Mouse (Mus musculus): ENCODE measurements around the gene Nek9. TPM values are rescaled to one million over a fixed set of nuclear protein-coding genes. Genes with fewer than 3 reads are reported as not detected.

Gene Nek9
- polyA plus RNA-seq, 1 experiment from 2014 or later: 4.5 TPM

DNA sequence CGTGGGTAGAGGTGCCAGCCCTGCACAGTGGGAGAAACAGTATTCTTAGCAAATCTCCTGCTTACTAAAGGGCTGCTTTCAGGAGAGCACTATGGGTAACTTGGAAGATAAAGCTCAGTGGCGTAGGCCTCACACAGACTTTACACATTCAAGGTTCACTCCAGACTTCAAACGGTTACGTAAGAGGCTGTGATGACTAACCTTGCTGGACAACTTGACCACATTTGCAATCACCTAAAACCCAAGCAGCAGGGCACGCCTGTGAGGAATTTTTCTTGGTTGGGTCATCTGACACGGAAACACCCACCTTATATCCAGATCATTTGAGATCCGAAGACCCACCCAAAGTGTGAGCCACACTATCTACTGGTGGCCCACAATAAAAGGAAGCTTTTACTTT lies 9.0 kb downstream of the Nek9 start:
- Histone ChIP-seq H3K4me1 (ENCODE audit: insufficient read depth) (no peaks in the 10 kb centered on the region; the same call in 1 of the 2 replicates), H3K4me3 (ENCODE audit: low read depth, low read length) (no peak overlapping the region), H3K27me3 (ENCODE audit: insufficient read depth, low read length) (no peaks in the 10 kb centered on the region), H3K9ac (replicated peaks) (no peak overlapping the region), H3K9me3 (ENCODE audit: low read length) (no peaks in the 10 kb centered on the region), H3K4me2 (ENCODE audit: low read depth, low read length) (no peak overlapping the region), H3K36me3 (replicated peaks; ENCODE audit: insufficient read depth, low read length) (peaks cover 77% of the 10 kb centered on the region), H3K27ac (ENCODE audit: low read depth) (0 out of 2 replicates have a peak overlapping the region, but pooled peaks have one; percentile 4)
- DNase-seq (no peak), ATAC-seq (peak; percentile 27; the same call in 1 of the 2 replicates)
- WGBS (ENCODE audit: insufficient replicate concordance): 69% methylated on average over 7 of the region's 7 CpGs
- no peak for TF ChIP-seq CTCF (IDR thresholded peaks at IDR 0.05; ENCODE audit: low read depth)
- TF ChIP-seq EP300 (IDR thresholded peaks at IDR 0.05; ENCODE audit: low read depth): no peak

DNA sequence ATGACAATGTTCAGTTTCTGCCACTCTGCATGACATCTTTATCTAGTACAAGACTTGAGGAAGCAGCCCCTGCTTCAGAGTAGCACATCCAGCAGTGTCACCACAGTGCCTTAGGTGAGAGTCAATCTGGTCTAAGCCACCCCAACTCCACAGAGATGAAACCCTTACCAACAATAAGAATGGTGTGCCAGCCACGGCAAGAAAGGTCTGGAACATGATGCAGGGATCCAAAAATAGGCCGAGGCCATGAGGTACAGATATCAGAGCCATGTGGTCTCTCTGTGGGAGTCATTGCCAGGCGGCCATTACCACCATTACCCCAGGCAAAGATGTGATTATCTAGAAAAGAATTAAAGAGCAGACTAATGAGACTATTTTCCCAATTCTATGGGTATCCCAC lies 30.5 kb downstream of the Nek9 start:
- H3K9ac ChIP-seq (replicated peaks): no peak overlapping the region
- 80% methylated on average over 3 of the region's 3 CpGs for WGBS (ENCODE audit: insufficient replicate concordance)
- no peak overlapping the region for H3K4me3 ChIP-seq (ENCODE audit: low read depth, low read length)
- H3K4me1 ChIP-seq (ENCODE audit: insufficient read depth): 0 out of 2 replicates have a peak, but pooled peaks cover 4% of the 10 kb centered on the region
- H3K9me3 ChIP-seq (ENCODE audit: low read length): no peaks in the 10 kb centered on the region
- H3K36me3 ChIP-seq (replicated peaks; ENCODE audit: insufficient read depth, low read length): peaks cover 82% of the 10 kb centered on the region
- H3K27ac ChIP-seq (ENCODE audit: low read depth): no peak overlapping the region
- ATAC-seq (no peak), DNase-seq (no peak)
- TF ChIP-seq CTCF (IDR thresholded peaks at IDR 0.05; ENCODE audit: low read depth) (no peak), EP300 (IDR thresholded peaks at IDR 0.05; ENCODE audit: low read depth) (no peak)
- no peaks in the 10 kb centered on the region for H3K27me3 ChIP-seq (ENCODE audit: insufficient read depth, low read length)
- no peak overlapping the region for H3K4me2 ChIP-seq (ENCODE audit: low read depth, low read length)

DNA sequence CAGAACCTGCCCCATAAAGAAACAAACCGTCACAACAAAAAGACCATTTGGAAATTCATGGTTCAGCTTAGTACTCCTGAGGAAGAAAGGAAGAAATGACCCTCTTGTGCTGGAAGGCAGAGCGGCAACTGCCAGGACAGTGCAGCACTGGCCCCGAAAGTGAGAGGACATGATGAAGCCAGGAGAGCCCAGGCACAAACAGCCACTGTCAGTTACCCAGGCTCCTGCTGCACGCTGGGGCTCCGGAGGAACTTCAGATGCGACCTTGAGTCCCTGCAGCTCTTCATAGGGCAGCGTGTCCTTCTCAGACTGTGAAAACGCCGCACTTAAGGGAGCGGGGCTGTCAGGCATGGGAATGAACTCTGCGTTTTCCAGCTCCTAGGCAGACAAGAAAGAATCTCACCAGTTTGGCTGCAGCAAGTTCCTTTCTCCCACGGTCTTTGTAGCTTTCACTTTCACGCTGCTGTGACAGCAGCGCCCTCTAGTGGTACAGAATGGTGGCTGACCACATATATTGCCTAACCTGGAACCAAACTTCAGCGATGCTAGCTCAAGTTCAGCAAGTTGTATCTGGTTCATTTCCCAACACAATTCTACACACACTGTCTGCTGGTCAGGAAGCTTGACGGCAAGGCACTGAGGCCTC lies 33.8 kb downstream of the Nek9 start:
- Histone ChIP-seq H3K27ac (ENCODE audit: low read depth) (no peak overlapping the region), H3K4me1 (ENCODE audit: insufficient read depth) (0 out of 2 replicates have a peak, but pooled peaks cover 4% of the 10 kb centered on the region), H3K9ac (replicated peaks) (no peak overlapping the region), H3K27me3 (ENCODE audit: insufficient read depth, low read length) (no peaks in the 10 kb centered on the region), H3K4me3 (ENCODE audit: low read depth, low read length) (peak overlapping the region; percentile 9; the same call in 1 of the 2 replicates), H3K9me3 (ENCODE audit: low read length) (no peaks in the 10 kb centered on the region), H3K4me2 (ENCODE audit: low read depth, low read length) (peak overlapping the region; percentile 49), H3K36me3 (replicated peaks; ENCODE audit: insufficient read depth, low read length) (peaks cover 85% of the 10 kb centered on the region)
- TF ChIP-seq CTCF (IDR thresholded peaks at IDR 0.05; ENCODE audit: low read depth) (peak; percentile 100), EP300 (IDR thresholded peaks at IDR 0.05; ENCODE audit: low read depth) (no peak)
- DNase-seq (peak; percentile 87), ATAC-seq (peak; percentile 78)
- WGBS (ENCODE audit: insufficient replicate concordance): 43% methylated on average over 16 of the region's 16 CpGs

DNA sequence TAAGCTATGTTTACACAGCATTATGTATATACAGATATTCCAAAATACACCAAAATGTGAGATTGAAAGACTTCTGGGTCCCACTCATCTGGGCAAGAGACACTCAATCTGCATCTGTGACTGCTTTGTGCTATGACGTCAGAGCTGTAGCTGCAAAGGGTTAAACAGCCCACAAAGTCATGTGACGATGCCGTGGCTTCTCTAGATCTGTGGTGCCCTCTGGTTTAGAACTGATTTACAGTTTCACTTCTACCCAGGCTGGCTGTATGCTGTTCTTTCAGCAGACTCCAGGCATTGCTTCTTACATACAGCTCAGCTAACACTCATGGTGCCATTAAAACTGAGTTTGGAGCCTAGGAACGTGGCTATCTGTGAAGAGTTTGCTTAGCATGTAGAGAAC lies 34.4 kb downstream of the Nek9 start:
- ATAC-seq (peak; percentile 18; the same call in 1 of the 2 replicates), DNase-seq (no peak)
- Histone ChIP-seq H3K4me2 (ENCODE audit: low read depth, low read length) (peak overlapping the region; percentile 49; the same call in 1 of the 2 replicates), H3K9ac (replicated peaks) (no peak overlapping the region), H3K27me3 (ENCODE audit: insufficient read depth, low read length) (no peaks in the 10 kb centered on the region), H3K4me3 (ENCODE audit: low read depth, low read length) (no peak overlapping the region), H3K9me3 (ENCODE audit: low read length) (no peaks in the 10 kb centered on the region), H3K36me3 (replicated peaks; ENCODE audit: insufficient read depth, low read length) (peaks cover 82% of the 10 kb centered on the region), H3K27ac (ENCODE audit: low read depth) (no peak overlapping the region), H3K4me1 (ENCODE audit: insufficient read depth) (0 out of 2 replicates have a peak, but pooled peaks cover 4% of the 10 kb centered on the region)
- TF ChIP-seq EP300 (IDR thresholded peaks at IDR 0.05; ENCODE audit: low read depth) (no peak), CTCF (IDR thresholded peaks at IDR 0.05; ENCODE audit: low read depth) (no peak)
- WGBS (ENCODE audit: insufficient replicate concordance): 46% methylated on average over 4 of the region's 4 CpGs

DNA sequence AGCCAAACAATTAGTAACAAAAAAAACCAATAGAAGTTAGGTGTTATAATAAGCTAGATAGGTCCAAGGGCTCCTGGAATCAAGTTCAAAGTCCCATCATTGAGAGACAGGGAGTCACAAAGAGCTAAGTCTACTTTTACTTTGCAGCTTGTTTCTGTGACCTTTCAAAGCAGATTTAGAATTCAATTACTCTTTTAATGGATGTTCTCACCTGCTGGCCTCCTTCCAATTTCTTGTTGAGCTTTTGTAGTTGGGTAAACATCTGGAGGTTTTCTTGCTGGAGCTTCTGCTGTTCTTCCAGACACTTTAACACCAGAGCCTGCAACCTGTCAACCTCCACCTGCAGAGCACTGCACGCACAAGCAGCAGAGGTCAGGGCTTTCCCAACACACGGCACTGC lies 35.9 kb downstream of the Nek9 start:
- WGBS (ENCODE audit: insufficient replicate concordance): 74% methylated on average over 2 of the region's 2 CpGs
- H3K36me3 ChIP-seq (replicated peaks; ENCODE audit: insufficient read depth, low read length): peaks cover 69% of the 10 kb centered on the region
- DNase-seq (no peak), ATAC-seq (no peak)
- H3K9ac ChIP-seq (replicated peaks): no peak overlapping the region
- no peak overlapping the region for H3K27ac ChIP-seq (ENCODE audit: low read depth)
- no peak overlapping the region for H3K4me3 ChIP-seq (ENCODE audit: low read depth, low read length)
- H3K9me3 ChIP-seq (ENCODE audit: low read length): no peaks in the 10 kb centered on the region
- TF ChIP-seq CTCF (IDR thresholded peaks at IDR 0.05; ENCODE audit: low read depth) (no peak), EP300 (IDR thresholded peaks at IDR 0.05; ENCODE audit: low read depth) (no peak)
- H3K27me3 ChIP-seq (ENCODE audit: insufficient read depth, low read length): no peaks in the 10 kb centered on the region
- H3K4me2 ChIP-seq (ENCODE audit: low read depth, low read length): no peak overlapping the region
- H3K4me1 ChIP-seq (ENCODE audit: insufficient read depth): 0 out of 2 replicates have a peak, but pooled peaks cover 4% of the 10 kb centered on the region

DNA sequence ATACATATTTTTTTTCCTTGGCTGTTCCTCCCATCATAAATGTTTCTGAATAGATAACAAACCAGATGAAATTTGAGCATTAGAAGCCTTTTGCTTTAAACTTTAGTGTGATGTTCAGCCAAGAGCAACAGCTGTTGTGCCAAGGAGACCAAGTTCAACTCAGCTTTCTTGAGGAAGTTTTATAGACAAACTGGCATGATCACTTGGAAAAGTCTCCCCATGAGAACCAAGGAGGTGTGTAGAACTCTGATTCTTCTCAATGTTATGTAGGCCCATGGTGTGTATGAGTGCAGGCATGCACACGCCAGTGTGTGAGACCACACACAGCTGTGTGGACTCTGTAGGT lies 40.4 kb downstream of the Nek9 start:
- H3K9me3 ChIP-seq (ENCODE audit: low read length): no peaks in the 10 kb centered on the region
- H3K4me2 ChIP-seq (ENCODE audit: low read depth, low read length): no peak overlapping the region
- H3K4me3 ChIP-seq (ENCODE audit: low read depth, low read length): no peak overlapping the region
- no peak overlapping the region for H3K9ac ChIP-seq (replicated peaks)
- no peak for ATAC-seq
- H3K36me3 ChIP-seq (replicated peaks; ENCODE audit: insufficient read depth, low read length): peaks cover 32% of the 10 kb centered on the region
- WGBS (ENCODE audit: insufficient replicate concordance): 89% methylated on average over 1 of the region's 1 CpGs
- no peak overlapping the region for H3K27ac ChIP-seq (ENCODE audit: low read depth)
- no peak for DNase-seq
- no peaks in the 10 kb centered on the region for H3K4me1 ChIP-seq (ENCODE audit: insufficient read depth)
- no peak for TF ChIP-seq CTCF (IDR thresholded peaks at IDR 0.05; ENCODE audit: low read depth)
- TF ChIP-seq EP300 (IDR thresholded peaks at IDR 0.05; ENCODE audit: low read depth): no peak
- H3K27me3 ChIP-seq (ENCODE audit: insufficient read depth, low read length): no peaks in the 10 kb centered on the region
